Mouse (Mus musculus) embryonic facial prominence, embryonic 12.5 days (tissue): ENCODE measurements around the gene Naa50. TPM values are rescaled to one million over a fixed set of nuclear protein-coding genes. Genes with fewer than 3 reads are reported as not detected.
A peak's percentile ranks its signal among the peaks of the same experiment; 100 is the strongest.

Source experiments
- ATAC-seq: fragments of 200-750 bp; cut with Nextera tagmentation; 2 replicates; pipeline ENCODE4 v1.8.0; 2017; ENCODE audit not compliant: insufficient number of reproducible peaks, insufficient read depth, low FRiP score, low TSS enrichment
- H3K27ac ChIP-seq: fragments of 300-500 bp; sonication (generic); 2 replicates; pipeline ENCODE4 v1.5.1; 2016; ENCODE audit warnings: mild to moderate bottlenecking
- H3K27me3 ChIP-seq: fragments of 300-500 bp; sonication (generic); 2 replicates; pipeline ENCODE4 v1.6.1; 2016; ENCODE audit warnings: mild to moderate bottlenecking, moderate library complexity
- H3K36me3 ChIP-seq: fragments of 300-500 bp; sonication (generic); 2 replicates; pipeline ENCODE4 v1.6.1; 2016; ENCODE audit warnings: mild to moderate bottlenecking
- H3K4me1 ChIP-seq: fragments of 300-500 bp; sonication (generic); 2 replicates; pipeline ENCODE4 v1.6.1; 2016
- H3K4me2 ChIP-seq: fragments of 300-500 bp; sonication (generic); replicated peaks from 2 replicates; pipeline ENCODE4 v1.6.1; 2016; ENCODE audit warnings: mild to moderate bottlenecking, moderate library complexity
- H3K4me3 ChIP-seq: fragments of 300-500 bp; sonication (generic); 2 replicates; pipeline ENCODE4 v1.5.1; 2016; ENCODE audit warnings: mild to moderate bottlenecking
- H3K9ac ChIP-seq: fragments of 300-500 bp; sonication (generic); 2 replicates; pipeline ENCODE4 v1.6.1; 2016; ENCODE audit warnings: mild to moderate bottlenecking, moderate library complexity
- H3K9me3 ChIP-seq: fragments of 300-500 bp; sonication (generic); 2 replicates; pipeline ENCODE4 v1.6.1; 2016; ENCODE audit warnings: mild to moderate bottlenecking, moderate library complexity
- WGBS: fragments of 180-500 bp; shearing (Covaris S2); methylation state at CpG from one replicate; pipeline ENCODE4 v1.1.7; 2016; 5-methylcytosine and 5-hydroxymethylcytosine counted together
- polyA plus RNA-seq: library from polyadenylated mRNA; unstranded; fragments of >200 nt; fragmentation: Nextera tagmentation; extraction: Ambion mirVana; gene quantifications from 2 replicates; pipeline ENCODE4 v1.2.1, GENCODE M21; 2016

Naa50 gene
- polyA plus RNA-seq, 1 experiment from 2014 or later: 125 TPM

- Histone ChIP-seq H3K27ac (no peak overlapping the region), H3K36me3 (no peaks in the 10 kb centered on the region), H3K4me1 (peaks cover 16% of the 10 kb centered on the region), H3K4me2 (peak overlapping the region; percentile 61; the same call in 1 of the 2 replicates), H3K9ac (no peak overlapping the region), H3K9me3 (no peaks in the 10 kb centered on the region), H3K4me3 (no peak overlapping the region), H3K27me3 (no peaks in the 10 kb centered on the region)
- WGBS: 84% methylated on average over 1 of the region's 1 CpGs
- ATAC-seq: no peak
These were observed 35.4 kb downstream of the Naa50 start for GRCm38 (mm10) chr16:44175001-44175400.

- Histone ChIP-seq H3K4me1 (peaks cover 16% of the 10 kb centered on the region), H3K4me2 (no peak overlapping the region), H3K9me3 (no peaks in the 10 kb centered on the region), H3K9ac (no peak overlapping the region), H3K27ac (no peak overlapping the region), H3K36me3 (no peaks in the 10 kb centered on the region), H3K27me3 (no peaks in the 10 kb centered on the region), H3K4me3 (no peak overlapping the region)
- 92% methylated on average over 2 of the region's 2 CpGs for WGBS
- ATAC-seq: no peak
These were observed 36.9 kb downstream of the Naa50 start for GRCm38 (mm10) chr16:44176511-44176910.

DNA sequence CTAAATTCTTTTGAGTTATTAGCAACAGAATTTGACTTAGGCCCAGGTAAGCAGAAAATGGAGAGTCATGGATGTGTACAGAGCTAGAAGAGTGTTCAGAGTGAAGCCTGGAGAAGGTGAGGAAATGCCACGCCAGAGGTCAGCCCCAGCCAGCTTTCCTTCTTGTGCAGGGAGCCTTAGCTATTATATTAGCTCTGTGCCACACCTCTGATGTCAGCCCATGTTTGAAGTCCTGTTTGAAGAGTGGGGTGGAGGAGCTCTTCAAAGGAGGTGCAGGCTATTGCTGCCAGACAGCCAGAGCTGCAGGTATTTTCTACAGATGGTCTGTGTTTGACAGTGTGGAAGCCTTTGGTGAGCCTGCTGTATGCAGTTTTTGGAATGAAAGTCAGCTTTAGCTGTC is 38.9 kb downstream of the Naa50 start:
- Histone ChIP-seq H3K4me2 (no peak overlapping the region), H3K9me3 (no peaks in the 10 kb centered on the region), H3K36me3 (no peaks in the 10 kb centered on the region), H3K27ac (no peak overlapping the region), H3K9ac (no peak overlapping the region), H3K4me1 (peaks cover 16% of the 10 kb centered on the region), H3K27me3 (no peaks in the 10 kb centered on the region), H3K4me3 (no peak overlapping the region)
- no peak for ATAC-seq
- 76% methylated on average over 1 of the region's 1 CpGs for WGBS

DNA sequence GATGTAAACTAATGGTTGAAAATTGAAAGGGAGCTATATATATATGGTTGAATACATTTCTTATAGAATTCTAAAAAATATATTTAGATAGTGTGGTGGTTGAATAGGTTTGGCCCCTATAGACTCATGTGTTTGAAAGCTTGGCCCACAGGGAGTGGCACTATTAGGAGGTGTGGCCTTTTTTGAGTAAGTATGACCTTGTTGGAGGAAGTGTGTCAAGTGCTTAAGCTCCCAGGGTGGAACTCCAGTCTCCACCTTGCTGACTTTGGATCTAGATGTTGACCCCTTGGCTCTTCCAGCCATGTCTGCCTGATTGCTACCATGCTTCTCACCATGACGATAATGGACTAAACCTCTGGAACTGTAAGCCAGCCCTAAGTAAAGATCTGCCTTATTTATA is 43.0 kb downstream of the Naa50 start:
- ATAC-seq: no peak
- H3K4me3 ChIP-seq: no peak overlapping the region

DNA sequence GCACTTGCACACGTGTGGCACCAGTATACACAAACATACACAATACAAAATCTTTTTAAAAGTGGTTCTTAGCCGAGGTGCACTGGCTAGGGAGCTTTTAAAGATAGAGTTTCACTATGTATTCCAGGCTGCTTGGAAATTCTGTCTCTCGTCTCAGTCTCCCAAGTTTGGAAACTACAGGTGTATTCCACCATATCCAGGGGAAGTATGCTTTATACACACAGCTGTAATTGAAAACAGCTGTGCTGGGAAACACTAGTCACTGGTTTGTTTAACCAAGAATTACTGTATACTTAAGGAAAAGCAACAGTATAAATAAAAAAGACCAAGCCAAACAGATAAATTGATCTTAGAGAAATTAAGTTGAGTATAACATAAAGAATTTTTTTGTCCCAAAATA is 45.1 kb downstream of the Naa50 start:
- ATAC-seq: no peak
- 32% methylated on average over 3 of the region's 3 CpGs for WGBS

More for the DNA sequence above, 43.0 kb downstream of the Naa50 start:
- H3K27me3 ChIP-seq: no peaks in the 10 kb centered on the region
- H3K4me2 ChIP-seq: no peak overlapping the region
- peaks cover 8% of the 10 kb centered on the region for H3K4me1 ChIP-seq
- no peaks in the 10 kb centered on the region for H3K36me3 ChIP-seq
- H3K9me3 ChIP-seq: no peaks in the 10 kb centered on the region
- H3K27ac ChIP-seq: no peak overlapping the region
- H3K9ac ChIP-seq: no peak overlapping the region
- WGBS: 97% methylated on average over 1 of the region's 1 CpGs

DNA sequence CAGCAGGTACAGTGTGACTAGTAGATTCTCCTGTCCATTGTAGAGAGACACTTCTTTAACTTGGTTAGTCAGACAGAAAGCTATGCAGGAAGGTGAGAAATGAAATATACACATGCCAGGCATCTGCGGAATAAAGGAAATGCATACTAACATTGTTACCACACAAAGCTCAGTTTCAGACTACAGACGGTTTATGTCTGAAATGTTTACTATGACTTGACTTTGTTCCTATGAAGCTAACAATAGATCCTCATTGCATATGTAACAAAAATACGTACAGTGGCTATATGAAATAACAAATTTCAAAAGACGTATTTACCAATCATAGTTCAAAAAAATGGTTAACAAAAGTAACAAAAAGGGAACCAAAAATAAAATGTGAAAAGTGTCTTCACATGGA is 47.5 kb downstream of the Naa50 start:
- H3K9me3 ChIP-seq: peaks cover 4% of the 10 kb centered on the region; the same call in 1 of the 2 replicates
- no peaks in the 10 kb centered on the region for H3K27me3 ChIP-seq
- no peak overlapping the region for H3K4me2 ChIP-seq
- peaks cover 8% of the 10 kb centered on the region for H3K4me1 ChIP-seq
- ATAC-seq: no peak
- H3K36me3 ChIP-seq: peaks cover 11% of the 10 kb centered on the region; the same call in 1 of the 2 replicates
- 95% methylated on average over 4 of the region's 4 CpGs for WGBS
- no peak overlapping the region for H3K9ac ChIP-seq
- no peak overlapping the region for H3K4me3 ChIP-seq
- no peak overlapping the region for H3K27ac ChIP-seq

More for the DNA sequence above, 45.1 kb downstream of the Naa50 start:
- Histone ChIP-seq H3K4me2 (no peak overlapping the region), H3K27me3 (no peaks in the 10 kb centered on the region), H3K4me3 (no peak overlapping the region), H3K9me3 (peaks cover 4% of the 10 kb centered on the region; the same call in 1 of the 2 replicates), H3K4me1 (peaks cover 8% of the 10 kb centered on the region), H3K9ac (no peak overlapping the region), H3K36me3 (peaks cover 6% of the 10 kb centered on the region; the same call in 1 of the 2 replicates), H3K27ac (no peak overlapping the region)

- H3K9me3 ChIP-seq: peaks cover 4% of the 10 kb centered on the region; the same call in 1 of the 2 replicates
- H3K27ac ChIP-seq: no peak overlapping the region
- peaks cover 11% of the 10 kb centered on the region; the same call in 1 of the 2 replicates for H3K36me3 ChIP-seq
- no peak overlapping the region for H3K4me2 ChIP-seq
- peaks cover 8% of the 10 kb centered on the region for H3K4me1 ChIP-seq
- no peak overlapping the region for H3K9ac ChIP-seq
- WGBS: 84% methylated on average over 3 of the region's 3 CpGs
- no peak overlapping the region for H3K4me3 ChIP-seq
- H3K27me3 ChIP-seq: no peaks in the 10 kb centered on the region
- no peak for ATAC-seq
These were observed 49.1 kb downstream of the Naa50 start for GRCm38 (mm10) chr16:44188766-44189165.

DNA sequence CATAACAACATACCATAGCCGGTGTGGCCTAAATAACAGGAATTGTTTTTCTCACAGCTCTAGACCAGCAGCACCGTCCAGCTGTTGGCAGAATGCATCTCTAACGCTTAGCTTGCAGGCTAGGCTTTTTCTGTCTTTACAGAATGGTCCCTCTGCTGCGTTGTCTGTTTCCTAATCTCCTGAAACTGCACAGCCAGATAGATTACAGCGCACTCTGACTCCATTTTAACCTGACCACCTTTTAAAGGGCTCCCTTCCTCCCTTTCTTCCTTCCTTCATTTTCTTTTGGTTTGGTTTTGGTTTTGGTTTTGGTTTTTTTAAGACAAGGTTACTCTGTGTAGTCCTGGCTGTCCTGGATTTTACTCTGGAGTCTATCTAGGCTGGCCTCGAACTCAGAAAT is 50.4 kb downstream of the Naa50 start:
- no peak for ATAC-seq
- WGBS: 92% methylated on average over 6 of the region's 6 CpGs

GRCm38 (mm10) chr16:44190968-44191367 is 51.3 kb downstream of the Naa50 start:
- no peak overlapping the region for H3K9ac ChIP-seq
- H3K4me1 ChIP-seq: no peaks in the 10 kb centered on the region
- H3K9me3 ChIP-seq: peaks cover 4% of the 10 kb centered on the region; the same call in 1 of the 2 replicates
- H3K4me2 ChIP-seq: no peak overlapping the region
- H3K27me3 ChIP-seq: no peaks in the 10 kb centered on the region
- H3K36me3 ChIP-seq: peaks cover 11% of the 10 kb centered on the region; the same call in 1 of the 2 replicates
- H3K4me3 ChIP-seq: no peak overlapping the region
- ATAC-seq: no peak
- no peak overlapping the region for H3K27ac ChIP-seq
- 95% methylated on average over 2 of the region's 2 CpGs for WGBS

More for the DNA sequence above, 50.4 kb downstream of the Naa50 start:
- Histone ChIP-seq H3K9me3 (peaks cover 4% of the 10 kb centered on the region; the same call in 1 of the 2 replicates), H3K27ac (no peak overlapping the region), H3K4me1 (no peaks in the 10 kb centered on the region), H3K36me3 (peaks cover 11% of the 10 kb centered on the region; the same call in 1 of the 2 replicates), H3K9ac (no peak overlapping the region), H3K4me3 (no peak overlapping the region), H3K27me3 (no peaks in the 10 kb centered on the region), H3K4me2 (no peak overlapping the region)

DNA sequence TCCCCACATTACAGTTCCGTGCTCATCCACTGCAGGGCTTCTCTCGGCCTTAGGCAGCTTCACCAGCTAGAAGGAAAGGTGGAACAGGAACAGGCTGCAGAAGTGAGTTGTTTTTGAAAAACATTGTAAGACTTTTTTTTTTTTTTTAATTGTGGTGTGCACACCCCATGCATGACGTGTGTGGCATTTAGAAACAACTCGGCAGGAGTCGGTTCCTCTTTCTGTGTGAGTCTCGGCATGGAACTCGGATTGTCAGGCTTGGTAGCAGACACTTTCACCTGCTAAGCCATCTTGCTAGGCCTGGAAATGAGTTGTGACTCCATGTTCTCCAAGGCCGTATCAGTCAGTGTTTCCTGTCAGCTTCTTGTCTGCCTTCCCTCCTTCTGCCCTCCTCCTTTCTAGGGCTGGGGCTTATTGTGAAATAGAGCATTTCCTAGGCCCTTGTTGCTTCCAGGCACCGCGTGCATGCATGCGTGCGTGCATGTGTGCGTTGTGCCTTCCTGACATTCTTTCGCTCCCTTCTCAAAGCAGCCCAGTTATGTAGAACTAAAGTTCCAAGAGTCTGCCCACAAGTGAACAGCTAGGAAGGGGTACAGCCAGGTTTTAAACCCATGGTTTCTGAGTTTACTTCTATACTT is 59.6 kb downstream of the Naa50 start:
- no peaks in the 10 kb centered on the region for H3K4me1 ChIP-seq
- H3K9me3 ChIP-seq: no peaks in the 10 kb centered on the region
- H3K4me3 ChIP-seq: no peak overlapping the region
- no peak overlapping the region for H3K27ac ChIP-seq
- 91% methylated on average over 14 of the region's 14 CpGs for WGBS
- ATAC-seq: no peak
- H3K9ac ChIP-seq: no peak overlapping the region
- peaks cover 23% of the 10 kb centered on the region for H3K36me3 ChIP-seq
- H3K4me2 ChIP-seq: no peak overlapping the region
- no peaks in the 10 kb centered on the region for H3K27me3 ChIP-seq

GRCm38 (mm10) chr16:44200146-44200545 is 60.5 kb downstream of the Naa50 start:
- Histone ChIP-seq H3K4me3 (no peak overlapping the region), H3K9ac (no peak overlapping the region), H3K9me3 (no peaks in the 10 kb centered on the region), H3K27me3 (no peaks in the 10 kb centered on the region), H3K4me2 (no peak overlapping the region), H3K4me1 (no peaks in the 10 kb centered on the region), H3K27ac (no peak overlapping the region), H3K36me3 (peaks cover 23% of the 10 kb centered on the region)
- 97% methylated on average over 4 of the region's 4 CpGs for WGBS
- no peak for ATAC-seq

GRCm38 (mm10) chr16:44204331-44204730 is 64.7 kb downstream of the Naa50 start:
- no peak for ATAC-seq
- peaks cover 38% of the 10 kb centered on the region for H3K36me3 ChIP-seq
- H3K9ac ChIP-seq: no peak overlapping the region
- no peak overlapping the region for H3K4me3 ChIP-seq
- no peak overlapping the region for H3K27ac ChIP-seq
- no peaks in the 10 kb centered on the region for H3K27me3 ChIP-seq
- no peaks in the 10 kb centered on the region for H3K4me1 ChIP-seq
- no peaks in the 10 kb centered on the region for H3K9me3 ChIP-seq
- H3K4me2 ChIP-seq: no peak overlapping the region
- WGBS: 93% methylated on average over 6 of the region's 6 CpGs
